Mouse (Mus musculus) B cell, adult (primary cell): ENCODE results near the gene Slc17a7. TPM values are rescaled to one million over a fixed set of nuclear protein-coding genes. Genes with fewer than 3 reads are reported as not detected.

Experiments used
- total RNA-seq: library from RNA; stranded (reverse); gene quantifications from 4 replicates; pipeline ENCODE4 v1.2.4, GENCODE M21; 2023; ENCODE audit not compliant: inconsistent age

The Slc17a7 gene
- total RNA-seq, result not detected in 4 replicates

GRCm38 (mm10) chr7:45163735-45164490, at the start of gene Slc17a7:
TSS of gene Slc17a7 (plus strand) at chr7:45163949.

GRCm38 (mm10) chr7:45124224-45125143, 39.3 kb upstream of the Slc17a7 start, which contains the start of gene Rps11:
TSS of gene Rps11 (minus strand) at chr7:45124439.

GRCm38 (mm10) chr7:45128624-45129246, 35.0 kb upstream of the Slc17a7 start, which contains the start of gene Rpl13a:
TSS of gene Rpl13a (minus strand) at chr7:45128761.

GRCm38 (mm10) chr7:45135993-45136567, 27.7 kb upstream of the Slc17a7 start, which contains the start of the genes Gm45713 and Flt3l:
TSS of gene Gm45713 (minus strand) at chr7:45136231.
TSS of gene Flt3l (minus strand) at chr7:45136432.

GRCm38 (mm10) chr7:45154096-45154992, 9.4 kb upstream of the Slc17a7 start, which contains the start of the genes Pih1d1 and Aldh16a1:
TSS of gene Pih1d1 (plus strand) at chr7:45154303.
TSS of gene Aldh16a1 (minus strand) at chr7:45154584.

GRCm38 (mm10) chr7:45179469-45179868, 15.7 kb downstream of the Slc17a7 start, which contains the start of gene Gfy:
TSS of gene Gfy (minus strand) at chr7:45179569.

GRCm38 (mm10) chr7:45180896-45181477, 17.2 kb downstream of the Slc17a7 start, which contains the start of gene Pth2:
TSS of gene Pth2 (plus strand) at chr7:45180995.

GRCm38 (mm10) chr7:45204380-45205143, 40.8 kb downstream of the Slc17a7 start, which contains the start of gene Ccdc155:
TSS of gene Ccdc155 (minus strand) at chr7:45204892.

GRCm38 (mm10) chr7:45211851-45212251, 48.1 kb downstream of the Slc17a7 start, which contains the start of gene Dkkl1:
TSS of gene Dkkl1 (minus strand) at chr7:45212147.

GRCm38 (mm10) chr7:45215673-45216441, 52.1 kb downstream of the Slc17a7 start, which contains the start of gene Tead2:
TSS of gene Tead2 (plus strand) at chr7:45215753.

Other genes with a start within 250 kb of the Slc17a7 start
- gene Ap2a1, start 234.5 kb upstream of the Slc17a7 start, total RNA-seq, result 75.4 to 97.5 TPM (median 90.4 TPM) in 4 replicates
- gene Tsks, start 220.7 kb upstream of the Slc17a7 start, total RNA-seq, result not detected in 4 replicates
- not detected in 4 replicates for gene Cpt1c, start 189.1 kb upstream of the Slc17a7 start, total RNA-seq
- 128 to 149 TPM (median 145 TPM) in 4 replicates for gene Prmt1, start 177.4 kb upstream of the Slc17a7 start, total RNA-seq
- 166 to 184 TPM (median 173 TPM) in 4 replicates for gene Irf3, start 166.3 kb upstream of the Slc17a7 start, total RNA-seq
- gene Bcl2l12, start 165.2 kb upstream of the Slc17a7 start, total RNA-seq, result 28.2 to 38.2 TPM (median 30.9 TPM) in 4 replicates
- gene Scaf1, start 147.6 kb upstream of the Slc17a7 start, total RNA-seq, result 96.2 to 104 TPM (median 99.7 TPM) in 4 replicates
- gene Rras, start 146.0 kb upstream of the Slc17a7 start, total RNA-seq, result 13.0 to 15.4 TPM (median 14.8 TPM) in 4 replicates
- 69.6 to 74.4 TPM (median 71.7 TPM) in 4 replicates for gene Prr12, start 111.1 kb upstream of the Slc17a7 start, total RNA-seq
- 55.5 to 60.4 TPM (median 57.4 TPM) in 4 replicates for gene Nosip, start 101.5 kb upstream of the Slc17a7 start, total RNA-seq
- 3.5 to 5.4 TPM (median 3.8 TPM) in 4 replicates for gene Prrg2, start 101.3 kb upstream of the Slc17a7 start, total RNA-seq
- gene Rcn3, start 71.7 kb upstream of the Slc17a7 start, total RNA-seq, result 2.0 to 5.7 TPM (median 3.9 TPM) in 4 replicates
- 30.4 to 37.3 TPM (median 33.5 TPM) in 4 replicates for gene Fcgrt, start 60.1 kb upstream of the Slc17a7 start, total RNA-seq
- 2,358 to 2,650 TPM (median 2,499 TPM) in 4 replicates for gene Rps11, start 39.5 kb upstream of the Slc17a7 start, total RNA-seq
- gene Rpl13a, start 35.2 kb upstream of the Slc17a7 start, total RNA-seq, result 4,140 to 4,660 TPM (median 4,377 TPM) in 4 replicates
- gene Gm45713, start 27.7 kb upstream of the Slc17a7 start, total RNA-seq, result 0.87 TPM in 1 of 4 replicates, not detected in the others
- 70.7 to 77.9 TPM (median 74.1 TPM) in 4 replicates for gene Flt3l, start 27.5 kb upstream of the Slc17a7 start, total RNA-seq
- 46.7 to 53.9 TPM (median 51.0 TPM) in 4 replicates for gene Pih1d1, start 9.6 kb upstream of the Slc17a7 start, total RNA-seq
- 100 to 121 TPM (median 116 TPM) in 4 replicates for gene Aldh16a1, start 9.4 kb upstream of the Slc17a7 start, total RNA-seq
- gene Gfy, start 15.6 kb downstream of the Slc17a7 start, total RNA-seq, result not detected in 4 replicates
- not detected in 4 replicates for gene Pth2, start 17.0 kb downstream of the Slc17a7 start, total RNA-seq
- 0.54 to 1.1 TPM (median 0.78 TPM) in 4 replicates for gene Ccdc155, start 40.9 kb downstream of the Slc17a7 start, total RNA-seq
- gene Dkkl1, start 48.2 kb downstream of the Slc17a7 start, total RNA-seq, result 1.3 to 2.7 TPM (median 2.0 TPM) in 3 of 4 replicates, not detected in the other
- gene Tead2, start 51.8 kb downstream of the Slc17a7 start, total RNA-seq, result not detected in 4 replicates
- gene Cd37, start 75.2 kb downstream of the Slc17a7 start, total RNA-seq, result 1,683 to 1,834 TPM (median 1,832 TPM) in 4 replicates
- gene Slc6a16, start 77.1 kb downstream of the Slc17a7 start, total RNA-seq, result not detected in 4 replicates
- 0.51 to 0.64 TPM (median 0.60 TPM) in 4 replicates for gene Slc6a21, start 113.6 kb downstream of the Slc17a7 start, total RNA-seq
- 5.9 to 13.0 TPM (median 9.1 TPM) in 4 replicates for gene Trpm4, start 169.8 kb downstream of the Slc17a7 start, total RNA-seq
- not detected in 4 replicates for gene Hrc, start 171.3 kb downstream of the Slc17a7 start, total RNA-seq
- gene Ppfia3, start 203.1 kb downstream of the Slc17a7 start, total RNA-seq, result 0.13 to 0.33 TPM (median 0.23 TPM) in 4 replicates
- 1.2 TPM in 1 of 4 replicates, not detected in the others for gene Lin7b, start 206.6 kb downstream of the Slc17a7 start, total RNA-seq
- 574 to 602 TPM (median 590 TPM) in 4 replicates for gene Snrnp70, start 231.8 kb downstream of the Slc17a7 start, total RNA-seq
- gene Kcna7, start 241.7 kb downstream of the Slc17a7 start, total RNA-seq, result not detected in 4 replicates
- not detected in 4 replicates for gene Ntf5, start 249.7 kb downstream of the Slc17a7 start, total RNA-seq